Mouse (Mus musculus) megakaryocyte-erythroid progenitor cell, adult 5-6 weeks (primary cell): Measurements from ENCODE around the gene Zfp646. TPM values are rescaled to one million over a fixed set of nuclear protein-coding genes. Genes with fewer than 3 reads are reported as not detected.
A peak's percentile ranks its signal among the peaks of the same experiment; 100 is the strongest.

Source experiments
- ATAC-seq: replicated peaks from 2 replicates; pipeline ENCODE4 v1.8.0; 2016; ENCODE audit warnings: mild to moderate bottlenecking, inconsistent platforms; ENCODE audit not compliant: severe bottlenecking, poor library complexity, low FRiP score, low TSS enrichment
- total RNA-seq, 2 experiments: library from RNA; stranded (forward) in 1 of 2; stranded (reverse) in 1 of 2; fragments of 200-1000, 215-1000 nt in 1 of 2; fragments of >200 nt in 1 of 2; fragmentation: Nextera tagmentation in 1 of 2; gene quantifications; 2 replicates each; pipeline ENCODE4 v1.2.3; 2014 to 2017

Zfp646 gene
- total RNA-seq, 2 experiments from 2014 or later: 32.4 to 43.3 TPM

GRCm38 (mm10) chr7:127908656-127909055, 32.6 kb downstream of the Zfp646 start:
- ATAC-seq: no peak

- peak; percentile 98 for ATAC-seq
Measured at GRCm38 (mm10) chr7:127912190-127912871, 36.3 kb downstream of the Zfp646 start, which contains the start of gene Kat8. Gene Kat8 (plus strand): TSS chr7:127912516.

- no peak for ATAC-seq
Measured at GRCm38 (mm10) chr7:127912938-127913337, 36.9 kb downstream of the Zfp646 start.

- ATAC-seq: no peak
Measured at GRCm38 (mm10) chr7:127915293-127915692, 39.3 kb downstream of the Zfp646 start.

GRCm38 (mm10) chr7:127918203-127918602, 42.2 kb downstream of the Zfp646 start:
- ATAC-seq: no peak

GRCm38 (mm10) chr7:127919290-127919689, 43.3 kb downstream of the Zfp646 start:
- ATAC-seq: peak; percentile 43; the same call in 1 of the 2 replicates

GRCm38 (mm10) chr7:127921516-127921915, 45.5 kb downstream of the Zfp646 start:
- ATAC-seq: peak; percentile 41; the same call in 1 of the 2 replicates

GRCm38 (mm10) chr7:127922451-127923275, 46.6 kb downstream of the Zfp646 start:
- ATAC-seq: no peak

GRCm38 (mm10) chr7:127923714-127924113, 47.7 kb downstream of the Zfp646 start:
- ATAC-seq: no peak

GRCm38 (mm10) chr7:127925252-127925651, 49.2 kb downstream of the Zfp646 start:
- no peak for ATAC-seq

GRCm38 (mm10) chr7:127926066-127926465, 50.0 kb downstream of the Zfp646 start:
- ATAC-seq: no peak

- no peak for ATAC-seq
Measured at GRCm38 (mm10) chr7:127926846-127927245, 50.8 kb downstream of the Zfp646 start.

GRCm38 (mm10) chr7:127927726-127928125, 51.7 kb downstream of the Zfp646 start:
- ATAC-seq: no peak

- ATAC-seq: no peak
Measured at GRCm38 (mm10) chr7:127928596-127928995, 52.6 kb downstream of the Zfp646 start.

- ATAC-seq: no peak
Measured at GRCm38 (mm10) chr7:127929923-127930322, 53.9 kb downstream of the Zfp646 start, which contains the start of gene Prss8. Gene Prss8 (minus strand): TSS chr7:127930104.

GRCm38 (mm10) chr7:127930636-127931035, 54.6 kb downstream of the Zfp646 start:
- ATAC-seq: no peak

- no peak for ATAC-seq
Measured at GRCm38 (mm10) chr7:127931351-127932135, 55.5 kb downstream of the Zfp646 start.

- ATAC-seq: no peak
Measured at GRCm38 (mm10) chr7:127932273-127933031, 56.4 kb downstream of the Zfp646 start.

- no peak for ATAC-seq
Measured at GRCm38 (mm10) chr7:127934075-127934474, 58.1 kb downstream of the Zfp646 start.
